Mouse (Mus musculus) frontal cortex, postnatal 14 days (tissue): ENCODE measurements around the gene Tarbp2.

ENCODE experiments used
- DNase-seq, 2 experiments: peaks; one replicate each; pipeline ENCODE4 v3.0.0; 2022; ENCODE audit warnings: low spot score in 2 of 2

Tarbp2 gene

DNA sequence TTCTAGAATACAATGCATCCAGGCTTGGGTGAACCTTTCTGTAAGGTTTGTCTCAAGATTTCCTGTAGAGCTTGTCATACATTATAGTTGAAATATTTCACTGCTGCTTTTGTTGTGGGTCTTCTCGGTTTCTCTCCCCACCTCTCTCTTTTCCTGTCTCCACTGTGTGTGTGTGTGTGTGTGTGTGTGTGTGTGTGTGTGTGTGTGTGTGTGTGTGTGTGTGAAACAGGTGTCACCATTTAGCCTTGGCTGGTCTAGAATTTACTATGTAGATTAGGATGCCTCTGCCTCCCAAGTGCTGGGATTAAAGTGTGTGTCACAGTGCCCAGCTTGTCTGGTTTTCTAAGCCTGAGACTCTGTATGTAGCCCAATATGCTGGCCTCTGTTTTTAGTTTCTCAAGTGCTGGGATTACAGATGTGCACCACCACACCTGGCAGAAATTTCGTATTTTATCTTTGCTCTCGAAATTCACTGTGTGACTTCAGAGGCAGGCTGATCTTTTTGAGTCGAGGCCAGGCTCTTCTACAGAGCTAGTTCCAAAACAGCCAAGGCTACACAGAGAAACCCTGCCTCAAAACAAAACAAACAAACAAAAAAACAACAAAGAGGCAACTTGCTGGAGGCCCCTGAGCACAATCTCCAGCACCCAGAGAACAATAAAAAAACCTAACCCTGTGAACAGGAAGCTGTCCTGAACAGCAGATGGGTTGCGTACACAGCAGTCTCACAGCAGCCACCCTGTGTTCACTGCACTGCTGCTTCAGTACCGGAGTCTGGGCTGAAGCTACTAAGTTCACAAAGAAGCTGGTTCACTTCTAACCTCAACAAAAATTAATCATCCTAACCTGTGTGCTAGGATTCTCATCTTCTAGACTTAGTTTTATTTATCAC, 8.4 kb downstream of the Tarbp2 start:
- DNase-seq: no peak

DNA sequence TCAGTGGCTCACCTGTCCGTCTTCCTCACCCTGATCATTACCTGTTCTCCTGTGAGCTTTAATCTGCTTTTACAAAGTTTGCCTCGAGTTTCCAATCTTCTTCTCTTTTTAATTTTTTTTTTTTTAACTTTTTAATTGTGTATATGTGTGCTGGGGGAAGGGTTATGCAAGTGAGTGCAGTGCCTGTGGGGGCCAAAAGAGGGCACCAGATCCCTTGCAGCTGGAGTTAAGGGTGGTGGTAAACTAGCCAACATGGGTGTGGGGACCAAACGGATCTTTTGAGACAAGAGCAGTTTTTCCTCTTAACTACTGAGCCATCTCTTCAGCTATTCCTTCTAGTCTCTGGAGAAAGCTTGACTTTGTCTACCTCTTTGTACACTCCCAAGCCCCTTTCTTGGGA, 9.9 kb downstream of the Tarbp2 start:
- no peak for DNase-seq

DNA sequence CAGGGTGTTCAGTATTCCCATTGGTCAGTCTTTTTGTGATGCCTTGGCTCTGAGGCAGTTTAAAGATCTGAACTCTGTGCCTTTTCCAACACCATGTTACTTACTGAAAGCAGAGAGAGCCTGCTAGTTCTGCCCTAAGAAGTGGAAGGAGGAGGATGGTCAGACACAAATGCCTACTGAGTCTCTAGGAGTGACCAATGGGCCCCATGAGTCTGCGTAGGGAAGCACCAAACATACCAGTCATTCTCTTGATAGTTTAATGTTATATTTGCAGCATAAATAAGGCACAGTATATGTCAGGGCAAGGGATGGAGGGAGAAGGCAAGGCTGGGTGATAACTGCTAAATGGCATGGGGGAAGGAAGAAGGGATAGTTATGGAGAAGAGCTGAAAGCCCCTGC, 10.4 kb downstream of the Tarbp2 start:
- no peak for DNase-seq

DNA sequence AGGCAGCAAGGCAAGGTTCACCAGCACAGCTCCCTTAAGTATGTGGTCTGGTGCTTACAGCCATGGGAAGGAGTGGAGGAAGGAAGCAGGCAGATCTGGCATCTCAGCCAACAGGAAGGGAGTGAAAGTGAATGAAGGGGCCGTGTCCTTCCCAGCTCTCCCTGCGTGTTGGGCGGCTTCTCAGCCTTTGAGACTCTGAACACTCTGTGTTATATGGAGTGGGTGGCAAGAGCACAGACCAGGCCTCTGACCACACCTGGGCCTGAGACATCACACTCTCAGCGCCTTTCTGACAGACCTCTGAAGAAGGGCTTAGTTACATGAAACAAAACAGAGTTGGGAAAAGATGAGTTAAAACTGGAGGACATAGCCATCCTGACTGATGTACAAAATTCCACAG, 12.6 kb downstream of the Tarbp2 start:
- DNase-seq: no peak

DNA sequence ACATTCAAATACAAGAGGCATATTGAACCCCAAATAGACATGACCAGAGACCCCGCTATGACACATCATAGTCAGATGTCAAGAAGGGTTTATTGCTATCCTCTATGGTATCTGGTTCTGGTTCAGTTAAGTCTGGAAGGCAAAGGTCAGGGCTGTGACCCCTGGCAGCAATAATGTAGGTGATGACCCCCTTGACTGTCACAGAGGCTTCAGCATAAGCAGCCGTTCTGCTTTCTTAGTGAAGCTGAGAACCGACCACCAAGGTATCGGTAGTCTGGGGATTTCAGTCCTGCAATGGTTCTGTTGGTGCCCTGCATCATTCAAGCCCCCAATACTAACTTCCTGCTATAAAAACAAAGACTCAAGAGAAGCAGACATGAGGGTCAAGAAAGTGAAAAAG, 13.6 kb downstream of the Tarbp2 start:
- no peak for DNase-seq

DNA sequence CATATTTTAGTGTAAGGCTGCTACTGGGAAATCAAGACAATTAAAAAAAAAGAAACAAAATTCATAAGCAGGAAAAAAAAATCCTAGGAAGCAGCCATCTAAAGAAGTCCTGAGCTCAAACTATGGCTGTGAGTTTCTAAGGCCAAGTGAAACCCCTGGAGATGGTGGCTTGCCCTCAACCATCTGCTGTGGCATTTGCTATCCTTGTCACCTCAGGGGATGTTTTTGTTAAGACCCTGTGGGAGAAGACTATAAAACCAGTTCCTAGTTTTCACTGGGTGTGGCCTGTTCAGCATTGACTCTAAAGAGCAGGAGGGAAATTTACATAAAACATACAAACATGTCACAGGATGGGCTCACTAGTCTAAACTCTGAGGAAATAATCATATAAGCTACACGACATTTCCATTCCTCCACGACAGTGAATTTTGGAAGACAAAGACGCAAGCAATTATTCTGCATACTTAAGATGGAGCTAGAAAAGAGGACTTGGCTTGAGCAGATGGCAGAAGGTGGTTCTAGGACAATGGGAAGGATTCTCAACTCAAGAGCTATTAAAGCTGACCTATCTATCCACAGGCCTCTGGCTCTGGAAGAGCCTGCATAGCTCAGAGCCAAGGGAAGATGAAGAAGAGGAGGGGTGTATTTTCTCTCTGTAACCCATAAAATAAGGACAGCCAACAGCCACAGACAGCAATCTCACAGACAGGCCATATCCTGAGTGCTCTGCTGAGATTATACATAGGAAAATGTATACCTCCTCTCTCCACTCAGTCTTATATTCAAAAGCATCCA, 14.3 kb downstream of the Tarbp2 start:
- DNase-seq: no peak

DNA sequence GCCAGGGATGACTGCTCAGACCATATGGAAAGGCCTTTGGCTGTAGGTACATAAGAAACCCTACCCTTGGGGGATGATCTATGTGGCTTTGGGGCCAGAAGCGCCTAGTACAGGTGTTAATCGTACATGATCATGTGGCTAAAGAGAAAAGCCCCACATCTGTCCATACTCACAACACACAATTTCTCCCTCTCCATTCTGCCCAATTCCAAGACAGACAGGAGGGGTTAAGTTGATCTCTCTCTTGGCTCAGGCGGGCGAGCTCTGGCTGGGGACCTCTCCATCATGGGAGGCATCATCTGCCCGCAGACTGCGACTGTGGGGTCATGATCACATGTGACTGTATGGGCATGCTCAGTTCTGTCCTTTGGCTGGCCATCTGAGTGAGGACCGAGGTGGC, 15.9 kb downstream of the Tarbp2 start:
- DNase-seq: no peak

DNA sequence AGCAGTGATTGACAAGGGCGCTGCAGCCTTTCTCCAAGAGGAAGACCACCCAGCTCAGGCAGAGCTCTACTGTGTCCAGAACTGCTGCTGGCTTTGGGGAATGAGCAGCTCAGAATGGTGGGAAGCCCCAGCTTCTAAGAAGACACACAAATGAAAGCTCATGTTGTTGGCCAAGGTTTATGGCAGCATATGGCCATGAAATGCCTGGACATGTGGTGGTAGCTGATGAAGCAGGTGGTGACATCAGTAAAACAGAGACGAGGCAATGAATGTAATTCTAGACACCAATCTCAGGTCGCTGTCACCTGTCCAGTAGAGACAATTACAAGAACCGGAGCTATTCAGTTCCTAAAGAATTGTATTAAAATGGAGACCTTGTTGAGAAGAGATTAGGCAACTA, 26.8 kb downstream of the Tarbp2 start:
- no peak for DNase-seq

DNA sequence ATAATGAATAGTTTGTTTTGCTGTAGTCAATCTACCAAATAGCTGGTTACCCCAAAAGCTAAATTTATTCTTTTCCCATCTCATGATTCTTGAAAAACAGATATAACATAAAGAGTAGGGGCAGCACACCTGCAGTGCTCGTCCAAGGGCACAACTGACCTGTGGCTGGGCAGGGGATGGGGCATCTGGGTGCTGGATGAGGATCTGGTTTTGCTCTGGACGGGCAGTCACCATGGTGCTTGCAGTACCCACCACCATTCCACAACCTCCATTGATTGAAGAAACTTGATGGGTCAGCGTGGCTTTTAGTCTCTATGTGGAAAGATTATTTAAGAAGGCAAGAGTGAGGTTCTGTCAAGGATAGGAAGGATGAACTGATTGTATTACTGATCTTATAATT, 28.3 kb downstream of the Tarbp2 start:
- DNase-seq: no peak

DNA sequence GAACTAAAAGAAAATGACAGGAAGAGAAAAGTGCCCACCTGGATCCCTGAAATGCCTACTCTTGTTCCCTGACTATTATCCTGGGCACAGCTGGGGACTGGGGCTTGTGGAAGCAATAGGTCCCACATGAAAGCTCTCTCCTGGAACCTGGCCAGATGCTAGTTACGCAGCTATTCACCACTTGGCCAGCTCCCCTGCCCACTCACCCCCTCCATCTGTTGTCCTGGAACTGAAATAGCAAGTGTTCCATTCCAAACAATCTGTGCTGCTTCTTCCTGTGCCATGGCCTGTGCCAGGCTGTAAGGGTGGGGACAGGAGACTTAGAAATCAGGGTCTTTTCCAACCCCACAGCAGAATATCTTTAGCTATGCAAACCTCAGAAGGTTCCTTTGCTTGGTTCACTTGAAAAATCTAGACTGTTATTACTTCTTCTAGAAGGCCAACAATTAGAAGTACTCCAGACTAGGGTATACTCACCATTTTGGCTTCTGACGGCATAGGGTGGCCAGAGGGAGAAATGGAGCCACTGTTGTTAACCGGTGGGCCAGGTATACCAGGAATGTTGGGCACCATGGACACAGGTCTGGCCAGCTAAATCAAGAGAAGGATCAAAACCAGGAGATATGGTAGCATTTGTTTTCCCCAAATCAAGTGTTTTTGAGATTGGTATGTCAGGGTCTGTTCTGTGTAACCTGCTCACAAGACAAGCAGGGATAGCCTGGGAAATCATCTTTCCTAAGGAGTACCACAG, 28.9 kb downstream of the Tarbp2 start:
- DNase-seq: peak; percentile 59 to 64

DNA sequence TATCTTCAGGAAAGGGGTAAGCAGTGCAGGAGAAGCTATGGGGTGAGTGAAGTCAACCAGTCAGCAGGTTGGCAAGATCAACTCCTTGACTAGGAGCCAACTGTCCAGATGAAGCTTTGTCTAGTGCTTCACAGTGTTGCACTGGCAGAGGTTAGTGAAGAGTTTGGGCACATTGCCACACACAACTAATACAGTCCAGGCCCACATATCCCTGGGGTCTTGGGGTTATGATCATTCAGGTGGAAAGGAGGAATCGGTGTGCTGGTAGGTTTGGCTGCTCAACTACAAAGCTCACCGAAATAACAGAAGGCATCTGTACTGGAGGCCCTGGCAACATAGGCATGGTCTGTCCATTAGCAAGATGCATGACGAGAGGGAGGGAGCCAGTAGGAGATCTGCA, 29.5 kb downstream of the Tarbp2 start:
- no peak for DNase-seq

DNA sequence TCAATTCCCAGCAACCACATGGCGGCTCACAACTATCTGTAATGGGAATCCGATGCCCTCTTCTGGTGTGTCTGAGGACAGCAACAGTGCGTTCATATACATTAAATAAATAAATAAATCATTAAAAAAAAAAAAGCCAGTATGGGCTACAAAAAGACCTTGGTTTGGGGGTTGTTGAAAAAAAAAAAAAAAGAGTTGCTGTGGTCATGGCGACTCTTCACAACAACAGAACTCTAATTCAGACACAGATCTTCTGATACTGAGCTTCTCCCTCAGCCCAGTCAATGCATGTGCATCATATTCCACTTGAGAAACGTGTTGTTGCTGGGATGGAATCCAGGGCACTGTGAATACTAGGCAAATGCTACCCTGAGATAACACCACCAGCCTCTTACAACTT, 34.6 kb downstream of the Tarbp2 start:
- no peak for DNase-seq

DNA sequence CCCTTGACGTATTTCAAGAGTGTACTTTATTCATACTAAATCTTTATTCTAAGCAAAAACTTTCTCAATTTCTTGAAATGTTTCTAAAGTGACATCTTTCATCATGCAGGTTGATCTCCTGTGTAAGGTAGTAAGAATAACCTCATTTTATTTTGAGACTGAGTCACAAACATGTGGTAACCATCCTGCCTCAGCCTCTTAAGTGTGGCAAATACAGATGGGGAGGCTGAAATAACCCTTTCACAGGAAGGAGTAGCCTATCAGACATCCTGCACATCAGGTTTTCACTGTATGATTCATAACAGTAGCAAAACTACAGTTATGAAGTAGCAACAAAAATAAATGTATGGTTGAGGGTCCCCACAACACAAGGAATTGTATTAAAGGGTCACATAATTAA, 37.6 kb downstream of the Tarbp2 start:
- DNase-seq: no peak

DNA sequence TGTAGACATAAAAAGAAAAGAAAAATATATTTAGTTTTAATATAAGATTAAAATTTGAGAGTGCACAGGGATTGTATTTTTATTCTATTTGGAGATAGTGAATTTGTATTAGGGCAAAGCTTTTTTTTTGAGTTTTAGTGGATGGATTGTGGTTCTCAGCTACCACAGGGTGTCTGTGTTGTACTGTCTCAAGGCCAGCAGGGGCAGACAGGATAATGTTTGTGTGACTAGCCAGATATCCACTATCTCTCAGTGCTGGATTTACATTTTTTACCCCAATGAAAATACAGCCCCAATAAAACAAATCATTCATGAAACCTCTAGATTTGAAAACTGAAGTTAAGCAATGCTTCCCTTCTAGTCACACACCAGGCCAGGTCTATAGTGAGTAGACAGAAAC, 39.6 kb downstream of the Tarbp2 start:
- DNase-seq: no peak

DNA sequence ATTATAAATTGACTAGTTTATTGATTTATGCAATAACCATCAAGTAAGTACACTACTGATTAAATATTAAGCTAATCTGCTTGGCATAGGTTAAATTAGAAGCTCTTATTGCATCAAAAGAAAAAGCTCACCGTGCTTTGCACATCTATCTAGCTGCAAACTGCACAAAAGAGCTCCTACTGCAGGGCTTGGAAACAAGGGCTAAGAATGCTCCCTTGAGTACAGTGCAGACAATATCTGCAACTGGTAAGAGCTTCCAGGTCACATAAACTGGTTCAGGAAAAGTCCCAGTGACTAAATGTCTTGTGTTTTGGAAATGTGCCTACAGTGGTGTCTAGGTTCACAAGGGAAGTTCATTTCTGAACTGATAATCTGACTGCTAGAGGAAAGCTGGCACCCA, 44.5 kb downstream of the Tarbp2 start:
- no peak for DNase-seq

DNA sequence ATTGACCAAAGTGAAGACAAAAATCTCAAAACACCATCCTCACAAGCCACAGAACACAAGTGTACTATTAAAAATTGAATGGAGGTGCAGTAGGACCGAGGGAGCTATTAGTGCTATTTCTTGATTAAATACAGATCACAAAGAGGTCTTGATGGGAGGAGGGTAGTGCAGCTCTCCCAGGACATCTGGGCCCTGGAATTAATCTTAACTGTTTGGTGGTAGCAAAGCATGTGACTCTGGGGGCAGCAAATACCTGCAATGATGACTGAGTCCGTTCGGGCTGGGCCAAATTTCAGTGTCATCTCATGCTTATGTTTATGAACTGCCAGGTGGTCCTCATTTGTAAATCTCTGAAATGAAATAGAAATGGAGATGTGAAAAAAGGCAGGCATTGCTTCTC, 45.1 kb downstream of the Tarbp2 start:
- DNase-seq: no peak

DNA sequence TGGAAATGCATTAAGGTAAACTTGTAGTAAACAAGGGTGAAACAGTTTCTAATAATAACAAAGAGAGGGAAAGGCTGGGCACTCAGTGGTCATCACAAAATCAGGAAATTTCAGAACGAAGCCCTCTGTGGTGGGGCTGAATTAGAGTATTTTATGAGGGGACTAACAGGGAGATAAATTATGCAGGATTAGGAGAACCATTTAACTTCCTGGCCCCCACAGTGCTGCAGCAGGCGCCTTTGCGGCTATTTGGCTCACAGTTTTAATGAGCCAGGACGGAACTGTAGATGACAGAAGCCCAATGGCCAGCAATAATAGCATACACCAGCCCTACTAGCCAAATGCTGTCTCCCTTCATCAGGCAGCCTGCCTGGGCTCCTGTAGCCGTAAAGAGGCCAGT, 45.7 kb downstream of the Tarbp2 start:
- no peak for DNase-seq

DNA sequence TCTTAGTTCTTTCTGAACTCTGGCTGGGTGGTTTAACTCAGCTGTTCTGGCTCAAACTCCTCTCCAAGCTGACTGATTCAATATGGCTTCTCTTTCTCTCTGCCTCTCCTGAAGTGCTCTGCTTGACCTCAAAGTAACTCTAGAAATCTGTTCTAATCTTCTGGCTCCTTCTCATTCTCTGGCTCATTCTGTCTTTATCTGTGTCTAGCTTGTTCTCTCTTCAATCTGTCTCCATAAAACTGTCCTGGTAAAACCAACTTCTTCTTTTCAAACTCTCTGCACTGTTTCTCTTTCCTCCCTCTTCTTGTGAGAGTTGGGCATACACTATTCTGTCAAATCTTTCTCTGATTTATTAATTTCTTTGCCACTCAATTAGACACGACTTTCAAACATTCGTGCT, 49.9 kb downstream of the Tarbp2 start:
- DNase-seq: no peak

DNA sequence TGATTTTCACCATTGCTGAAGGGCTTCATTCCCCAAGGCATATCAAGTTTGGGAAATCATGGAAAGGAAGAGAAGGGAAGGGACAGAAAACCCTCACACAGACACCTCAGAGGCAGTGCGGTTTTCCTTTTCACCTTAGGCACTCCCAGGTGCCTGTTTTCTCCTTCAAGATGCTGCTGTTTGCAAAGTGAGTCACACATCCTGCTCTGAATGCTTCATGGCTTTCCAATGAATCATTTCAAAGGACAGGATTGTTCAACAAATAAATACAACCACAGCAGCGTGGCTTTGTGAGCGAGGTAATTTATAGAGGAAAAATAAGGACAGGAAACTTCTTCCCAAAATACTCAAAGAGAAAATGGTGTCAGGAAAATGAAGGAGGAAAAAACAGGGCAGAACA, 54.1 kb downstream of the Tarbp2 start:
- DNase-seq: no peak
